In genomic region chr10:76530922-76531321, GRCm38 (mm10) we compare ENCODE assay signal across 10 mouse cellular contexts. TPM values are rescaled to one million over a fixed set of nuclear protein-coding genes. Genes with fewer than 3 reads are reported as not detected.
DNase-seq lines count a peak whose midpoint lies in the region; ATAC-seq and TF ChIP-seq lines count a peak whose summit lies in the region.
"Had no signal": no experiment of that assay in that cellular context is flagged by ENCODE, and none has a peak within 500 bp of the region (broad histone marks: within the 10 kb centered on the region; RNA-seq: fewer than 3 reads in every experiment).

No protein-coding gene starts in this region.

- H3K27ac ChIP-seq in layer of hippocampus, adult 2 months = no peak overlapping the region
- peak overlapping the region; percentile 50; the same call in 1 of the 2 replicates for H3K27ac ChIP-seq in embryonic facial prominence, embryonic 14.5 days (replicated peaks; ENCODE audit: low read depth, low read length)
- H3K27ac ChIP-seq in limb, embryonic 10.5 days = peak overlapping the region; percentile 80
- H3K27ac ChIP-seq in neural tube, embryonic 13.5 days (replicated peaks) = peak overlapping the region; percentile 57

- no peaks in the 10 kb centered on the region for H3K9me3 ChIP-seq in embryonic facial prominence, embryonic 14.5 days (ENCODE audit: control insufficient read depth, low read length)
- no peaks in the 10 kb centered on the region for H3K9me3 ChIP-seq in limb, embryonic 10.5 days (replicated peaks)
- H3K9me3 ChIP-seq in neural tube, embryonic 13.5 days = no peaks in the 10 kb centered on the region

- H3K4me2 ChIP-seq in embryonic facial prominence, embryonic 14.5 days (ENCODE audit: low read depth, low read length) = peak overlapping the region; percentile 90
- peak overlapping the region; percentile 79 for H3K4me2 ChIP-seq in neural tube, embryonic 13.5 days

- H3K27me3 ChIP-seq in embryonic facial prominence, embryonic 14.5 days (replicated peaks; ENCODE audit: control insufficient read depth, insufficient read depth, low read length) = no peaks in the 10 kb centered on the region
- H3K27me3 ChIP-seq in limb, embryonic 10.5 days (ENCODE audit: low read depth, poor library complexity, severe bottlenecking) = no peaks in the 10 kb centered on the region
- H3K27me3 ChIP-seq in neural tube, embryonic 13.5 days = no peaks in the 10 kb centered on the region

- no peaks in the 10 kb centered on the region for H3K4me1 ChIP-seq in embryonic facial prominence, embryonic 14.5 days (ENCODE audit: control insufficient read depth, insufficient read depth, low read length)
- peaks cover 18% of the 10 kb centered on the region for H3K4me1 ChIP-seq in limb, embryonic 10.5 days
- peaks cover 34% of the 10 kb centered on the region for H3K4me1 ChIP-seq in neural tube, embryonic 13.5 days (replicated peaks)

- WGBS in embryonic facial prominence, embryonic 14.5 days = 3% methylated on average over 11 of the region's 11 CpGs
- 3% methylated on average over 11 of the region's 11 CpGs for WGBS in limb, embryonic 10.5 days
- WGBS in neural tube, embryonic 13.5 days = under 1% methylated on average over 11 of the region's 11 CpGs

- ATAC-seq in embryonic facial prominence, embryonic 14.5 days (ENCODE audit: low read depth) = peak; percentile 60
- ATAC-seq in neural tube, embryonic 13.5 days (ENCODE audit: low read depth) = peak; percentile 60

- no peak for DNase-seq in layer of hippocampus, adult 2 months (ENCODE audit: low spot score in 2 of 2)
- no peak for DNase-seq in layer of hippocampus, postnatal 36 days
- no peak for DNase-seq in embryonic facial prominence, embryonic 14.5 days (ENCODE audit: low spot score)
- DNase-seq in limb, embryonic 10.5 days (ENCODE audit: low spot score) = no peak
- DNase-seq in right cerebral cortex, postnatal 10 days (ENCODE audit: low spot score in 2 of 2) = no peak
- no peak for DNase-seq in thymus, postnatal 4 days
- DNase-seq in kidney, postnatal 36 days = no peak

- peak overlapping the region; percentile 91 for H3K4me3 ChIP-seq in layer of hippocampus, adult 2 months
- peak overlapping the region; percentile 77 for H3K4me3 ChIP-seq in embryonic facial prominence, embryonic 14.5 days (ENCODE audit: low read depth, low read length)
- H3K4me3 ChIP-seq in limb, embryonic 10.5 days = peak overlapping the region; percentile 64
- peak overlapping the region; percentile 68 for H3K4me3 ChIP-seq in neural tube, embryonic 13.5 days

- TF ChIP-seq CTCF in layer of hippocampus, adult 2 months (conservative IDR thresholded peaks at IDR 0.05) = no peak

- H3K9ac ChIP-seq in embryonic facial prominence, embryonic 14.5 days (ENCODE audit: low read depth, low read length) = peak overlapping the region; percentile 58
- H3K9ac ChIP-seq in neural tube, embryonic 13.5 days = peak overlapping the region; percentile 71

- H3K36me3 ChIP-seq in embryonic facial prominence, embryonic 14.5 days (ENCODE audit: control insufficient read depth, insufficient read depth, low read length) = peaks cover 27% of the 10 kb centered on the region
- peaks cover 29% of the 10 kb centered on the region for H3K36me3 ChIP-seq in limb, embryonic 10.5 days
- H3K36me3 ChIP-seq in neural tube, embryonic 13.5 days = peaks cover 23% of the 10 kb centered on the region

RNA-seq across cellular contexts. Expression of gene Lss, which starts 0.5 kb away (rescaled TPM):
- 10 to 100 TPM; 40.7 to 43.1 TPM for total RNA-seq in layer of hippocampus, adult 2 months (2021)
- 10 to 100 TPM; 35.6 to 37.8 TPM for total RNA-seq in layer of hippocampus, postnatal 36 days (2021)
- 19.2 and 27.9 TPM in 2 replicates for polyA plus RNA-seq in embryonic facial prominence, embryonic 14.5 days (2014; fragmentation: Nextera tagmentation; extraction: Ambion mirVana)
- polyA plus RNA-seq in limb, embryonic 10.5 days (2016; fragmentation: Nextera tagmentation; extraction: Ambion mirVana) = 51.2 and 52.5 TPM in 2 replicates
- 35.5 and 38.7 TPM in 2 replicates for polyA plus RNA-seq in neural tube, embryonic 13.5 days (2015; fragmentation: Nextera tagmentation; extraction: Ambion mirVana)

RNA-seq across cellular contexts. Expression of gene Spatc1l, which starts 31.1 kb away (rescaled TPM):
- not detected for total RNA-seq in layer of hippocampus, adult 2 months (2021)
- not detected for total RNA-seq in layer of hippocampus, postnatal 36 days (2021)
- not detected in 2 replicates for polyA plus RNA-seq in embryonic facial prominence, embryonic 14.5 days (2014; fragmentation: Nextera tagmentation; extraction: Ambion mirVana)
- polyA plus RNA-seq in limb, embryonic 10.5 days (2016; fragmentation: Nextera tagmentation; extraction: Ambion mirVana) = not detected in 2 replicates
- not detected in 2 replicates for polyA plus RNA-seq in neural tube, embryonic 13.5 days (2015; fragmentation: Nextera tagmentation; extraction: Ambion mirVana)
- total RNA-seq: adrenal gland, adult 2 months; neutrophil, adult 5-6 weeks had no signal
- polyA plus RNA-seq: adrenal gland, adult 2 months had no signal

RNA-seq across cellular contexts. Expression of gene Ftcd, which starts 44.5 kb away (rescaled TPM):
- not detected for total RNA-seq in layer of hippocampus, adult 2 months (2021)
- total RNA-seq in layer of hippocampus, postnatal 36 days (2021) = not detected
- polyA plus RNA-seq in embryonic facial prominence, embryonic 14.5 days (2014; fragmentation: Nextera tagmentation; extraction: Ambion mirVana) = 0.11 TPM in 1 of 2 replicates, not detected in the other
- 0.10 TPM in 1 of 2 replicates, not detected in the other for polyA plus RNA-seq in limb, embryonic 10.5 days (2016; fragmentation: Nextera tagmentation; extraction: Ambion mirVana)
- not detected in 2 replicates for polyA plus RNA-seq in neural tube, embryonic 13.5 days (2015; fragmentation: Nextera tagmentation; extraction: Ambion mirVana)
- total RNA-seq: neutrophil, adult 5-6 weeks had no signal
